Mouse (Mus musculus) MEL (cell line): ENCODE measurements around the gene Nes.

Experiments used
- CTCF ChIP-seq, 3 experiments: IDR thresholded peaks in 2 of 3; conservative IDR thresholded peaks in 1 of 3; 2 replicates each; pipeline ENCODE4 v1.5.1; 2011 to 2012; ENCODE audit warnings: low read length in 3 of 3, low read depth in 2 of 3, mild to moderate bottlenecking in 2 of 3, improper control_type of control experiment in 1 of 3, inconsistent platforms in 1 of 3, mixed read lengths in 1 of 3, moderate library complexity in 1 of 3; ENCODE audit not compliant: control insufficient read depth in 1 of 3, insufficient read depth in 1 of 3, poor library complexity in 1 of 3, severe bottlenecking in 1 of 3
- ELF1 ChIP-seq: IDR thresholded peaks from 2 replicates; pipeline ENCODE4 v1.6.1; 2014; ENCODE audit warnings: low read depth, mild to moderate bottlenecking, inconsistent platforms, low read length, improper control_type of control experiment, moderate library complexity
- GATA1 ChIP-seq: IDR thresholded peaks from 2 replicates; pipeline ENCODE4 v1.6.1; 2011; ENCODE audit warnings: low read depth, low read length, improper control_type of control experiment
- POLR2A ChIP-seq, 2 experiments: IDR thresholded peaks; 2 replicates each; pipeline ENCODE4 v1.6.1; 2011 to 2012; ENCODE audit warnings: low read length in 2 of 2, mild to moderate bottlenecking in 2 of 2, control low read depth in 1 of 2, improper control_type of control experiment in 1 of 2, low read depth in 1 of 2, moderate library complexity in 1 of 2; ENCODE audit not compliant: control insufficient read depth in 1 of 2, insufficient read depth in 1 of 2, poor library complexity in 1 of 2
- SMC3 ChIP-seq: IDR thresholded peaks from 2 replicates; pipeline ENCODE4 v1.6.1; 2011; ENCODE audit warnings: low read depth, low read length, improper control_type of control experiment
- TBP ChIP-seq: IDR thresholded peaks from 2 replicates; pipeline ENCODE4 v1.8.0; 2011; ENCODE audit warnings: low read depth, low read length, improper control_type of control experiment
- ZC3H11A ChIP-seq: IDR thresholded peaks from 2 replicates; pipeline ENCODE4 v1.6.1; 2012; ENCODE audit warnings: low read depth, mild to moderate bottlenecking, inconsistent platforms, low read length, improper control_type of control experiment
- ZKSCAN1 ChIP-seq: IDR thresholded peaks from 2 replicates; pipeline ENCODE4 v1.6.1; 2012; ENCODE audit warnings: low read depth, mild to moderate bottlenecking, inconsistent platforms, low read length, improper control_type of control experiment, moderate library complexity

GRCm38 (mm10) chr3:87993436-87993835 is 22.6 kb downstream of the Nes start:
- TF ChIP-seq SMC3 (no peak), POLR2A (IDR thresholded peaks at IDR 0.05; ENCODE audit: control insufficient read depth in 1 of 2, insufficient read depth in 1 of 2, low read depth in 1 of 2, low read length in 2 of 2, poor library complexity in 1 of 2) (no peak), CTCF (IDR thresholded peaks at IDR 0.05 in 2 of 3, conservative IDR thresholded peaks at IDR 0.05 in 1 of 3; ENCODE audit: control insufficient read depth in 1 of 3, insufficient read depth in 1 of 3, low read depth in 2 of 3, low read length in 3 of 3, poor library complexity in 1 of 3, severe bottlenecking in 1 of 3) (no peak), ZC3H11A (no peak), TBP (no peak), ELF1 (no peak), ZKSCAN1 (no peak), GATA1 (no peak)
